Mouse (Mus musculus) small intestine, adult 2 months (tissue): ENCODE results near the gene C2cd3. TPM values are rescaled to one million over a fixed set of nuclear protein-coding genes. Genes with fewer than 3 reads are reported as not detected.

Experiments used
- H3K27ac ChIP-seq: fragments of 200-500 bp; 2 replicates; pipeline ENCODE4 v1.5.1; 2012; ENCODE audit warnings: low read depth, low read length, control low read depth, inconsistent platforms; ENCODE audit not compliant: insufficient read depth
- H3K27me3 ChIP-seq: fragments of 200-500 bp; 2 replicates; pipeline ENCODE4 v1.6.1; 2012; ENCODE audit warnings: mild to moderate bottlenecking, moderate library complexity, low read length, inconsistent platforms; ENCODE audit not compliant: control insufficient read depth, insufficient read depth
- H3K36me3 ChIP-seq: fragments of 200-500 bp; 2 replicates; pipeline ENCODE4 v1.6.1; 2012; ENCODE audit warnings: mild to moderate bottlenecking, low read length, control low read depth, inconsistent platforms; ENCODE audit not compliant: control insufficient read depth, insufficient read depth
- H3K4me1 ChIP-seq: fragments of 200-500 bp; 2 replicates; pipeline ENCODE4 v1.6.1; 2012; ENCODE audit warnings: low read length, inconsistent platforms, mixed read lengths; ENCODE audit not compliant: control insufficient read depth, insufficient read depth, insufficient read length
- H3K4me3 ChIP-seq: fragments of 200-500 bp; 2 replicates; pipeline ENCODE4 v1.5.1; 2012; ENCODE audit warnings: low read depth, mild to moderate bottlenecking, control low read depth, inconsistent platforms, low read length, moderate library complexity
- CTCF ChIP-seq: fragments of 200-500 bp; IDR thresholded peaks from 2 replicates; pipeline ENCODE4 v1.5.1; 2012; ENCODE audit warnings: low read depth, mild to moderate bottlenecking, control low read depth, inconsistent platforms, low read length, moderate library complexity, mixed read lengths; ENCODE audit not compliant: insufficient replicate concordance, insufficient read length; ENCODE audit errors: extremely low read depth
- POLR2A ChIP-seq: fragments of 200-500 bp; IDR thresholded peaks from 2 replicates; pipeline ENCODE4 v1.6.1; 2012; ENCODE audit warnings: low read depth, mild to moderate bottlenecking, control low read depth, inconsistent platforms, low read length, moderate library complexity
- WGBS: fragments of 180-500 bp; shearing (Covaris S2); methylation state at CpG from one replicate; pipeline ENCODE4 v1.1.7; 2018; 5-methylcytosine and 5-hydroxymethylcytosine counted together
- polyA plus RNA-seq: library from polyadenylated mRNA; depleted of rRNA; stranded (reverse); fragments of >200 nt; gene quantifications from 2 replicates; pipeline ENCODE4 v1.2.3, GENCODE M21; 2012

C2cd3 gene
- polyA plus RNA-seq, 1 experiment = 10.1 TPM

GRCm38 (mm10) chr7:100469502-100469901 is 97.5 kb downstream of the C2cd3 start:
- Histone ChIP-seq H3K27me3 (no peaks in the 10 kb centered on the region), H3K27ac (no peak overlapping the region), H3K4me1 (peaks cover 18% of the 10 kb centered on the region), H3K4me3 (no peak overlapping the region), H3K36me3 (peaks cover 3% of the 10 kb centered on the region; the same call in 1 of the 2 replicates)
- WGBS = 98% methylated on average over 1 of the region's 1 CpGs
- no peak for TF ChIP-seq CTCF
- TF ChIP-seq POLR2A = no peak

GRCm38 (mm10) chr7:100470796-100471406 is 98.9 kb downstream of the C2cd3 start:
- Histone ChIP-seq H3K36me3 (peaks cover 3% of the 10 kb centered on the region; the same call in 1 of the 2 replicates), H3K4me3 (no peak overlapping the region), H3K27ac (no peak overlapping the region), H3K4me1 (peaks cover 11% of the 10 kb centered on the region; the same call in 1 of the 2 replicates), H3K27me3 (no peaks in the 10 kb centered on the region)
- WGBS = 91% methylated on average over 11 of the region's 11 CpGs
- TF ChIP-seq CTCF (no peak), POLR2A (no peak)

GRCm38 (mm10) chr7:100471407-100471797 is 99.4 kb downstream of the C2cd3 start:
- no peaks in the 10 kb centered on the region for H3K27me3 ChIP-seq
- H3K4me1 ChIP-seq = peaks cover 9% of the 10 kb centered on the region; the same call in 1 of the 2 replicates
- no peak overlapping the region for H3K27ac ChIP-seq
- whole genome bisulfite sequencing = 97% methylated on average over 1 of the region's 1 CpGs
- TF ChIP-seq CTCF (no peak), POLR2A (no peak)
- no peak overlapping the region for H3K4me3 ChIP-seq
- H3K36me3 ChIP-seq = peaks cover 3% of the 10 kb centered on the region; the same call in 1 of the 2 replicates

- Histone ChIP-seq H3K27ac (no peak within 1 kb of the TSS), H3K27me3 (no peaks in the 10 kb centered on the region), H3K36me3 (peaks cover 3% of the 10 kb centered on the region; the same call in 1 of the 2 replicates), H3K4me1 (peaks cover 5% of the 10 kb centered on the region; the same call in 1 of the 2 replicates), H3K4me3 (no peak within 1 kb of the TSS)
- TF ChIP-seq POLR2A (no peak), CTCF (no peak)
- 86% methylated on average over 6 of the region's 6 CpGs for WGBS
Observed at GRCm38 (mm10) chr7:100472777-100473176, 100.7 kb downstream of the C2cd3 start, which contains the start of gene Ucp3. Gene Ucp3, plus strand, starts transcription at chr7:100472990.

GRCm38 (mm10) chr7:100473846-100474454 is 101.9 kb downstream of the C2cd3 start:
- Histone ChIP-seq H3K27ac (no peak overlapping the region), H3K36me3 (peaks cover 3% of the 10 kb centered on the region; the same call in 1 of the 2 replicates), H3K27me3 (no peaks in the 10 kb centered on the region), H3K4me3 (no peak overlapping the region), H3K4me1 (peaks cover 5% of the 10 kb centered on the region; the same call in 1 of the 2 replicates)
- TF ChIP-seq POLR2A = no peak
- TF ChIP-seq CTCF = no peak
- 75% methylated on average over 9 of the region's 9 CpGs for whole genome bisulfite sequencing

- TF ChIP-seq POLR2A (no peak), CTCF (no peak)
- WGBS = 14% methylated on average over 1 of the region's 1 CpGs
- peaks cover 5% of the 10 kb centered on the region; the same call in 1 of the 2 replicates for H3K4me1 ChIP-seq
- no peaks in the 10 kb centered on the region for H3K27me3 ChIP-seq
- H3K27ac ChIP-seq = no peak overlapping the region
- H3K36me3 ChIP-seq = no peaks in the 10 kb centered on the region; the same call in 1 of the 2 replicates
- no peak overlapping the region for H3K4me3 ChIP-seq
Observed at GRCm38 (mm10) chr7:100474680-100475079, 102.6 kb downstream of the C2cd3 start.
